Mouse (Mus musculus): ENCODE results near the gene Podxl. TPM values are rescaled to one million over a fixed set of nuclear protein-coding genes. Genes with fewer than 3 reads are reported as not detected.
A peak's percentile ranks its signal among the peaks of the same experiment; 100 is the strongest.

Gene Podxl
- polyA plus RNA-seq, 1 experiment from 2014 or later = 26.0 TPM

GRCm38 (mm10) chr6:31537193-31537592 lies 26.6 kb downstream of the Podxl start:
- Histone ChIP-seq H3K36me3 (ENCODE audit: control insufficient read depth, insufficient read depth, low read length) (no peaks in the 10 kb centered on the region), H3K9ac (ENCODE audit: low read depth, low read length) (no peak overlapping the region), H3K4me1 (ENCODE audit: control insufficient read depth, insufficient read depth, low read length) (peaks cover 7% of the 10 kb centered on the region; the same call in 1 of the 2 replicates), H3K4me3 (ENCODE audit: low read depth, low read length) (no peak overlapping the region), H3K4me2 (no peak overlapping the region), H3K9me3 (replicated peaks; ENCODE audit: control insufficient read depth, low read length) (no peaks in the 10 kb centered on the region), H3K27ac (ENCODE audit: low read depth, low read length) (no peak overlapping the region), H3K27me3 (ENCODE audit: control insufficient read depth, insufficient read depth, low read length) (no peaks in the 10 kb centered on the region)
- WGBS (ENCODE audit: insufficient replicate concordance) = 66% methylated on average over 4 of the region's 4 CpGs
- no peak for ATAC-seq (replicated peaks; ENCODE audit: insufficient number of reproducible peaks, low FRiP score, low TSS enrichment)

- Histone ChIP-seq H3K9me3 (replicated peaks; ENCODE audit: control insufficient read depth, low read length) (no peaks in the 10 kb centered on the region), H3K4me1 (ENCODE audit: control insufficient read depth, insufficient read depth, low read length) (peaks cover 3% of the 10 kb centered on the region; the same call in 1 of the 2 replicates), H3K36me3 (ENCODE audit: control insufficient read depth, insufficient read depth, low read length) (no peaks in the 10 kb centered on the region; the same call in 1 of the 2 replicates), H3K27ac (ENCODE audit: low read depth, low read length) (no peak overlapping the region), H3K27me3 (ENCODE audit: control insufficient read depth, insufficient read depth, low read length) (no peaks in the 10 kb centered on the region), H3K4me3 (ENCODE audit: low read depth, low read length) (no peak overlapping the region), H3K9ac (ENCODE audit: low read depth, low read length) (no peak overlapping the region), H3K4me2 (no peak overlapping the region)
- ATAC-seq (replicated peaks; ENCODE audit: insufficient number of reproducible peaks, low FRiP score, low TSS enrichment) = no peak
- WGBS (ENCODE audit: insufficient replicate concordance) = 87% methylated on average over 5 of the region's 5 CpGs
Observed at GRCm38 (mm10) chr6:31534705-31535104, 29.1 kb downstream of the Podxl start.

- Histone ChIP-seq H3K9ac (ENCODE audit: low read depth, low read length) (no peak overlapping the region), H3K27me3 (ENCODE audit: control insufficient read depth, insufficient read depth, low read length) (no peaks in the 10 kb centered on the region), H3K4me3 (ENCODE audit: low read depth, low read length) (no peak overlapping the region), H3K4me2 (no peak overlapping the region), H3K36me3 (ENCODE audit: control insufficient read depth, insufficient read depth, low read length) (no peaks in the 10 kb centered on the region; the same call in 1 of the 2 replicates), H3K4me1 (ENCODE audit: control insufficient read depth, insufficient read depth, low read length) (0 out of 2 replicates have a peak, but pooled peaks cover 3% of the 10 kb centered on the region), H3K9me3 (replicated peaks; ENCODE audit: control insufficient read depth, low read length) (no peaks in the 10 kb centered on the region), H3K27ac (ENCODE audit: low read depth, low read length) (no peak overlapping the region)
- no peak for ATAC-seq (replicated peaks; ENCODE audit: insufficient number of reproducible peaks, low FRiP score, low TSS enrichment)
- WGBS (ENCODE audit: insufficient replicate concordance) = 68% methylated on average over 3 of the region's 3 CpGs
Observed at GRCm38 (mm10) chr6:31531880-31532279, 31.9 kb downstream of the Podxl start.

DNA sequence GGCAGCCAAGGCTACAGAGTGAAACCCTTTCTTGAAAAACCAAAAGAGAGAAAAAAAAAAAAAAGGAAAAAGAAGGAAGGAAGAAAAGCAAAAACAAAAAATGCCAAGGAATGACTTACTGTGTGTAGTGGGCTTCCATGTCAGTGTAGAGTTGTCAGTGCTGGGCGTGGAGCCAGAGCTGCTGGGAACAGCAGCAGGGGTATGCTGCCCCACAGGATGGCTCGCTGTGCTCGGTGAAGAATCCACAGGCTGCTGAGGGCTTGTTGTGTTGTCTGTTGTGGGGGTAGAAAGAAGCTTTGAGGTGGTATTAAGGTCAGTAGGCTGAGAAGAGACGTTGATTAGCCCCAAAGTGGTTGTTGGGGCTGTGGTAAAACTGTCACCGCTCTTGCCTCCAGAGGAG lies 35.4 kb downstream of the Podxl start:
- WGBS (ENCODE audit: insufficient replicate concordance) = 84% methylated on average over 5 of the region's 5 CpGs
- no peaks in the 10 kb centered on the region for H3K9me3 ChIP-seq (replicated peaks; ENCODE audit: control insufficient read depth, low read length)
- no peaks in the 10 kb centered on the region; the same call in 1 of the 2 replicates for H3K36me3 ChIP-seq (ENCODE audit: control insufficient read depth, insufficient read depth, low read length)
- H3K4me3 ChIP-seq (ENCODE audit: low read depth, low read length) = no peak overlapping the region
- H3K27me3 ChIP-seq (ENCODE audit: control insufficient read depth, insufficient read depth, low read length) = no peaks in the 10 kb centered on the region
- no peak overlapping the region for H3K9ac ChIP-seq (ENCODE audit: low read depth, low read length)
- H3K4me1 ChIP-seq (ENCODE audit: control insufficient read depth, insufficient read depth, low read length) = 0 out of 2 replicates have a peak, but pooled peaks cover 3% of the 10 kb centered on the region
- no peak for ATAC-seq (replicated peaks; ENCODE audit: insufficient number of reproducible peaks, low FRiP score, low TSS enrichment)
- no peak overlapping the region for H3K4me2 ChIP-seq
- H3K27ac ChIP-seq (ENCODE audit: low read depth, low read length) = no peak overlapping the region

GRCm38 (mm10) chr6:31527897-31528296 lies 35.9 kb downstream of the Podxl start:
- Histone ChIP-seq H3K4me2 (no peak overlapping the region), H3K36me3 (ENCODE audit: control insufficient read depth, insufficient read depth, low read length) (no peaks in the 10 kb centered on the region; the same call in 1 of the 2 replicates), H3K27ac (ENCODE audit: low read depth, low read length) (no peak overlapping the region), H3K27me3 (ENCODE audit: control insufficient read depth, insufficient read depth, low read length) (no peaks in the 10 kb centered on the region), H3K9me3 (replicated peaks; ENCODE audit: control insufficient read depth, low read length) (no peaks in the 10 kb centered on the region), H3K4me3 (ENCODE audit: low read depth, low read length) (no peak overlapping the region), H3K9ac (ENCODE audit: low read depth, low read length) (no peak overlapping the region), H3K4me1 (ENCODE audit: control insufficient read depth, insufficient read depth, low read length) (0 out of 2 replicates have a peak, but pooled peaks cover 3% of the 10 kb centered on the region)
- ATAC-seq (replicated peaks; ENCODE audit: insufficient number of reproducible peaks, low FRiP score, low TSS enrichment) = no peak
- 64% methylated on average over 7 of the region's 7 CpGs for WGBS (ENCODE audit: insufficient replicate concordance)

GRCm38 (mm10) chr6:31526929-31527328 lies 36.9 kb downstream of the Podxl start:
- Histone ChIP-seq H3K27me3 (ENCODE audit: control insufficient read depth, insufficient read depth, low read length) (no peaks in the 10 kb centered on the region), H3K27ac (ENCODE audit: low read depth, low read length) (no peak overlapping the region), H3K9me3 (replicated peaks; ENCODE audit: control insufficient read depth, low read length) (no peaks in the 10 kb centered on the region), H3K4me3 (ENCODE audit: low read depth, low read length) (no peak overlapping the region), H3K9ac (ENCODE audit: low read depth, low read length) (no peak overlapping the region), H3K4me1 (ENCODE audit: control insufficient read depth, insufficient read depth, low read length) (no peaks in the 10 kb centered on the region), H3K36me3 (ENCODE audit: control insufficient read depth, insufficient read depth, low read length) (no peaks in the 10 kb centered on the region; the same call in 1 of the 2 replicates), H3K4me2 (no peak overlapping the region)
- ATAC-seq (replicated peaks; ENCODE audit: insufficient number of reproducible peaks, low FRiP score, low TSS enrichment) = no peak
- WGBS (ENCODE audit: insufficient replicate concordance) = 70% methylated on average over 5 of the region's 5 CpGs

DNA sequence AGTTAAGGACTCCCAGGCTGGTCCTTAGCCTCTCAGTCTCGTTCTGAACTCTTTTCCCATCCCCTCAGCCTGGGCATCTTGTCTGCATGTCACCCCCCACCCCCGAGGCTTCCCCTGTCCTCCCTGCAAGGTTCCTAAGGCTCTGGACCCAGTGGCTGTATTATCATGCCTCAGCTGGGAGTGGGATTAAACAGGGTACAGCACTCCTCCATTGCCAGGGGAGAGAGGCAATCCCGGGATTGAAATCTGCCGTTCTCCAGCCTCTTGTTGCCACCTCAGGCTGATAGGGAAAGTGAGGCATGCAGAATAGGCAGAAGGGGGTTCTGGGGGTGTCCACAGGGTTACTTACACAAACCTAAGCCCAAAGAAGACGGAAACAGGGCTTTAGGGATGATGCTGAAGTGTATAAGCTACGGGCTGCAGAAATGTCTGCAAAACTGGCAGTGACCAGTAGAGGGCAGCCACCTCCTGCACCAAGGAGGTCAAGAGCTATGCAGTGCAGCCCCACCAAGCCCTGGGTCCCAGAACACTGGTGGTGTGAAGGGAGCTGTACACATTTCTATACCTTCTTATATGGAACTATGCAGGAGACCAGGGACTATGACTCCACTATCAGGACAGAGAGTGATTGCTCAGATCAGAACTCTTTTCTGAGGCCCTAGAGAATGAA lies 38.4 kb downstream of the Podxl start:
- WGBS (ENCODE audit: insufficient replicate concordance) = 68% methylated on average over 6 of the region's 6 CpGs
- Histone ChIP-seq H3K4me1 (ENCODE audit: control insufficient read depth, insufficient read depth, low read length) (no peaks in the 10 kb centered on the region), H3K4me3 (ENCODE audit: low read depth, low read length) (no peak overlapping the region), H3K4me2 (no peak overlapping the region), H3K27me3 (ENCODE audit: control insufficient read depth, insufficient read depth, low read length) (no peaks in the 10 kb centered on the region), H3K36me3 (ENCODE audit: control insufficient read depth, insufficient read depth, low read length) (no peaks in the 10 kb centered on the region), H3K27ac (ENCODE audit: low read depth, low read length) (no peak overlapping the region), H3K9me3 (replicated peaks; ENCODE audit: control insufficient read depth, low read length) (no peaks in the 10 kb centered on the region), H3K9ac (ENCODE audit: low read depth, low read length) (no peak overlapping the region)
- ATAC-seq (replicated peaks; ENCODE audit: insufficient number of reproducible peaks, low FRiP score, low TSS enrichment) = 0 out of 2 replicates have a peak, but pooled peaks have one; percentile 18

GRCm38 (mm10) chr6:31524647-31525046 lies 39.1 kb downstream of the Podxl start:
- Histone ChIP-seq H3K36me3 (ENCODE audit: control insufficient read depth, insufficient read depth, low read length) (no peaks in the 10 kb centered on the region), H3K9ac (ENCODE audit: low read depth, low read length) (no peak overlapping the region), H3K4me1 (ENCODE audit: control insufficient read depth, insufficient read depth, low read length) (no peaks in the 10 kb centered on the region), H3K4me2 (no peak overlapping the region), H3K27ac (ENCODE audit: low read depth, low read length) (no peak overlapping the region), H3K27me3 (ENCODE audit: control insufficient read depth, insufficient read depth, low read length) (no peaks in the 10 kb centered on the region), H3K9me3 (replicated peaks; ENCODE audit: control insufficient read depth, low read length) (no peaks in the 10 kb centered on the region), H3K4me3 (ENCODE audit: low read depth, low read length) (no peak overlapping the region)
- 87% methylated on average over 8 of the region's 8 CpGs for whole genome bisulfite sequencing (ENCODE audit: insufficient replicate concordance)
- no peak for ATAC-seq (replicated peaks; ENCODE audit: insufficient number of reproducible peaks, low FRiP score, low TSS enrichment)

DNA sequence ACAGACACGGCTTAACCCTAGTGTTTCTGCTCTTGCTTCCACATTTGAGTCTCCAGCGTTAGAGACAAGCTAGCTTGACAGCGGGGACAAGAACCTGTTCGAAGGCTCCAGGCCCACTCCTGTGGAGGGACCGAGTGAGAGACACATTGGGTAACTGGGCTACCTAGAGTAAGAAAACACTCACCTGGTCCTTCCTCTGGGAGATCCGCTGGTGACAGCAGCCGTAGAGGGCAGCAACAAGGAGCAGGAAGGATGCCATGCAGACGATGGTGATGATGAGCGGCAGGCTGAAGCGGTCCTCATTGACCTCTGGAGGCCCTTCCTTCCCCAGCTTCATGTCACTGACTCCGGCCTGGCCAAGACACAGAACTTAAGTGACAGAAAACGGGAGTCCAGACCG lies 39.7 kb downstream of the Podxl start:
- Histone ChIP-seq H3K9ac (ENCODE audit: low read depth, low read length) (no peak overlapping the region), H3K27ac (ENCODE audit: low read depth, low read length) (no peak overlapping the region), H3K36me3 (ENCODE audit: control insufficient read depth, insufficient read depth, low read length) (no peaks in the 10 kb centered on the region), H3K4me1 (ENCODE audit: control insufficient read depth, insufficient read depth, low read length) (no peaks in the 10 kb centered on the region), H3K4me3 (ENCODE audit: low read depth, low read length) (no peak overlapping the region), H3K4me2 (no peak overlapping the region), H3K27me3 (ENCODE audit: control insufficient read depth, insufficient read depth, low read length) (no peaks in the 10 kb centered on the region), H3K9me3 (replicated peaks; ENCODE audit: control insufficient read depth, low read length) (no peaks in the 10 kb centered on the region)
- ATAC-seq (replicated peaks; ENCODE audit: insufficient number of reproducible peaks, low FRiP score, low TSS enrichment) = no peak
- 93% methylated on average over 13 of the region's 13 CpGs for WGBS (ENCODE audit: insufficient replicate concordance)

Measured in heart, embryonic 11.5 days (tissue).